In the genomic region with DNA sequence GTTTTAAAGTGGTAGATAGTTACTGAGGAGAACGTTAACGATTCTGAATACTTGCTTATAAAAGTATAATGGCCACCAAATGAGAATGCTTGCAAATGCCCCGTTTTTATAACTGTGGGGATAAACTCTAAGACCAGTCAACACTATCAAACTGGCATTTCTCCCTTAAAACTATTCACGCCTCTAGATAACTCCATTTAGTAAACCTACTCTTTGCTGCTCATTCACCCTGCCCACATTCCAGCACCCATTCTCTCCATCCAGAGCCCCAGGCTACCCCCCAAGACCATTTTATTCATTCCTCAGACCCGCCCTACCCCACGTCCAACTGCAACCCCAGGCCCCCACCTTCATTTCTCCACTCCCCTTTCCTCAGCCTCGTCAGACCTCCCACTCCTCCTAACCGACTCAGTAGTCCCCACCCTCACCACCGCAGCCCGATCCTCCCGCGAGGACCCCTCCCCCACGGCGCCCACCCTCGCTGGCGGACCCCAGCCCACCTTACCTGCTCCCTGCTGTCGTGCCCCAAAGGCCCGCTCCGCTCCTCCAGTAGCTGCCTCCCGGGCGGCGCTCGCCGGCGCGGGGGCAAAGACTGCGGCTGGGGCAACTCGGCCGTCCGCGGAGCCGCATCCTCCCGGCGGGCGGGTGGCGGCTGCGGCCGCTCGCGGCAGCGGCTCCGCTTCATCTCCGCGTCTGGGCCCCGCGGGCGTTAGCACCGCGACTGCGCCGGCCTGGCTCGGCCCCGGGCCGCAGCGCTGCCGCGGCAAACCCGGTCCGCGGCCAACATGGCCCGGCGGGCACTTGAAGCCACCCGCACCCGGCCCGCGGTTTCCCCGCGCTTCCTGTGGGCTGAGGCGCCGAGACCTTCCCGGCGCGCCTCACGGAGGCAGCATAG, we compare ENCODE assay signal across 8 mouse cellular contexts. TPM values are rescaled to one million over a fixed set of nuclear protein-coding genes. Genes with fewer than 3 reads are reported as not detected.
DNase-seq lines count a peak whose midpoint lies in the region; ATAC-seq lines count a peak whose summit lies in the region.

No protein-coding gene starts in this region.

- H3K27me3 ChIP-seq in liver, embryonic 11.5 days (replicated peaks; ENCODE audit: control insufficient read depth, insufficient read depth, low read length): no peaks in the 10 kb centered on the region

- ATAC-seq in granulocyte monocyte progenitor cell, adult 5-6 weeks (replicated peaks; ENCODE audit: poor library complexity, severe bottlenecking): peak; percentile 51
- ATAC-seq in liver, embryonic 11.5 days (replicated peaks; ENCODE audit: low FRiP score): peak; percentile 56

- H3K36me3 ChIP-seq in liver, embryonic 11.5 days (ENCODE audit: control insufficient read depth, insufficient read depth, low read length): no peaks in the 10 kb centered on the region

- peak overlapping the region; percentile 76 for H3K27ac ChIP-seq in liver, embryonic 11.5 days (ENCODE audit: low read depth, low read length)

- H3K4me1 ChIP-seq in liver, embryonic 11.5 days (replicated peaks; ENCODE audit: control insufficient read depth, insufficient read depth, low read length): peaks cover 9% of the 10 kb centered on the region

- peak; percentile 17 for DNase-seq in layer of hippocampus, adult 11-12 months (ENCODE audit: low spot score)
- DNase-seq in layer of hippocampus, adult 9-10 months (ENCODE audit: low spot score): no peak
- peak; percentile 31 for DNase-seq in embryo, embryonic 11.5 days (ENCODE audit: low read depth, low spot score)
- DNase-seq in kidney, adult 18-20 months: peak; percentile 62
- DNase-seq in liver, embryonic 11.5 days (ENCODE audit: low spot score): peak; percentile 74
- DNase-seq in neural tube, embryonic 10.5 days (ENCODE audit: extremely low spot score, low spot score): peak; percentile 78
- peak; percentile 82 for DNase-seq in testis, postnatal 14 days (ENCODE audit: low spot score)

- peak overlapping the region; percentile 76 for H3K4me2 ChIP-seq in liver, embryonic 11.5 days

- WGBS in liver, embryonic 11.5 days: under 1% methylated on average over 73 of the region's 74 CpGs

- H3K4me3 ChIP-seq in liver, embryonic 11.5 days (ENCODE audit: low read depth, low read length): peak overlapping the region; percentile 90

- H3K9me3 ChIP-seq in liver, embryonic 11.5 days (ENCODE audit: control insufficient read depth, low read length): no peaks in the 10 kb centered on the region

- peak overlapping the region; percentile 92 for H3K9ac ChIP-seq in liver, embryonic 11.5 days (ENCODE audit: low read depth, low read length)

RNA-seq across cellular contexts. Expression of a gene that starts 0.5 kb away (rescaled TPM):
- total RNA-seq in granulocyte monocyte progenitor cell, adult 5-6 weeks (2014; fragmentation: Nextera tagmentation): 8.3 and 20.5 TPM in 2 replicates
- 8.3 and 12.2 TPM in 2 replicates for total RNA-seq in granulocyte monocyte progenitor cell, adult 5-6 weeks (2017)
- polyA plus RNA-seq in liver, embryonic 11.5 days (2014; fragmentation: Nextera tagmentation; extraction: Ambion mirVana): 19.5 and 21.9 TPM in 2 replicates

RNA-seq across cellular contexts. Expression of a gene that starts 43.9 kb away (rescaled TPM):
- 14.1 and 14.6 TPM in 2 replicates for total RNA-seq in granulocyte monocyte progenitor cell, adult 5-6 weeks (2014; fragmentation: Nextera tagmentation)
- total RNA-seq in granulocyte monocyte progenitor cell, adult 5-6 weeks (2017): 10.6 and 14.2 TPM in 2 replicates
- 8.5 and 9.6 TPM in 2 replicates for polyA plus RNA-seq in liver, embryonic 11.5 days (2014; fragmentation: Nextera tagmentation; extraction: Ambion mirVana)
